In the genomic region with DNA sequence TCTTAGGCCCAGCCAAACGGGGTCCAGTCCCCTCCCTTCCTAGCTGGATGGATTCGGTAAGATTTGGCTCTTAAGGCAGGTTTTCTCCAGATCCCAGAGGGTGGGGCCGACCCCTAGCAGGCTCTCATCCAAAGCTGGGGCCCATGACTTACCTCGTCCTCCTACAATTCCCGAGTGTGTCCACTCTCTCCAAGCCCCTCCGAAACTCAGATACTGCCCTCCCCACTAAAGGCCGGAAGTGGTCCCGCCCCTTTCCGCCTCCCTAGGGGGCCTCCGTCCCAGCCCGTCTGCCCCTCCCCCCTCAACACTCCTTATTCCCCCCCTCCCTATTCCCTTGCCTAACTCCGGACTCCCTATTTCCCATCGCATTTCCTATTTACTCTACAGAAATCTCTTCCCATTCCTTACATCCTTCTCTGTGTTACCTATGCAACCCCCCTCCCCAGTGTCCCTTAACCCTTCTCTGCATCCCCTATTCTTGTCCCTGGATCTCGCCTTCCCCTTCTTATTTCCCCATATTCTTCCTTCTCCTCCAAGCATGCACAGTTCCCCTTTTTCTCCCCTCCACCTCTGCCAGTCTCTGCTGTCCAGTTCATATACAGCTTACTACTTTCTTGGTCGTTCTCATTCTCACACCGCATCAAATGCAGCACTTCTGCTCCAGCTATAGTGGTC, we compare ENCODE assay signal across 9 mouse cellular contexts. TPM values are rescaled to one million over a fixed set of nuclear protein-coding genes. Genes with fewer than 3 reads are reported as not detected.
DNase-seq lines count a peak whose midpoint lies in the region; ATAC-seq and TF ChIP-seq lines count a peak whose summit lies in the region.
"Had no signal": no experiment of that assay in that cellular context is flagged by ENCODE, and none has a peak within 500 bp of the region (broad histone marks: within the 10 kb centered on the region; RNA-seq: fewer than 3 reads in every experiment).

No protein-coding gene starts in this region.

- 0 out of 2 replicates have a peak overlapping the region, but pooled peaks have one; percentile 33 for H3K9ac ChIP-seq in liver, embryonic 13.5 days

- H3K36me3 ChIP-seq in liver, embryonic 13.5 days: no peaks in the 10 kb centered on the region

- 14% methylated on average over 16 of the region's 16 CpGs for WGBS in liver, embryonic 13.5 days (ENCODE audit: insufficient replicate concordance)

- H3K9me3 ChIP-seq in liver, embryonic 13.5 days (replicated peaks): no peaks in the 10 kb centered on the region

- peak overlapping the region; percentile 62 for H3K4me3 ChIP-seq in cortical plate, adult 2 months (ENCODE audit: insufficient read depth, low read length)
- peak overlapping the region; percentile 54 for H3K4me3 ChIP-seq in liver, embryonic 13.5 days (replicated peaks)

- no peaks in the 10 kb centered on the region for H3K27me3 ChIP-seq in liver, embryonic 13.5 days

- TF ChIP-seq CTCF in cortical plate, adult 2 months (IDR thresholded peaks at IDR 0.05; ENCODE audit: extremely low read depth, insufficient read depth, low read length): no peak

- peak overlapping the region; percentile 66 for H3K4me2 ChIP-seq in liver, embryonic 13.5 days

- ATAC-seq in liver, embryonic 13.5 days (ENCODE audit: low read depth): peak; percentile 39; the same call in 1 of the 2 replicates

- DNase-seq in frontal cortex, adult 2 months (ENCODE audit: extremely low spot score in 1 of 2, low spot score in 1 of 2): peak; percentile 3 to 26
- DNase-seq in frontal cortex, postnatal 14 days (ENCODE audit: low spot score in 2 of 2): no peak
- peak; percentile 13 for DNase-seq in heart, adult 8-10 months (ENCODE audit: low spot score)
- DNase-seq in kidney, adult 18-20 months: peak; percentile 14
- DNase-seq in liver, embryonic 13.5 days: peak; percentile 5
- peak; percentile 4 for DNase-seq in naive thymus-derived CD4-positive, alpha-beta T cell, adult 2 months (ENCODE audit: low read depth)
- DNase-seq in thymus, postnatal 10 days (ENCODE audit: low spot score in 2 of 2): peak; percentile 15 to 35

- no peak overlapping the region for H3K27ac ChIP-seq in cortical plate, adult 2 months (ENCODE audit: insufficient read depth, low read length)
- H3K27ac ChIP-seq in liver, embryonic 13.5 days: peak overlapping the region; percentile 53; the same call in 1 of the 2 replicates

- H3K4me1 ChIP-seq in cortical plate, adult 2 months (ENCODE audit: control insufficient read depth, insufficient read depth, low read length): no peaks in the 10 kb centered on the region
- no peaks in the 10 kb centered on the region for H3K4me1 ChIP-seq in liver, embryonic 13.5 days (replicated peaks)

- no peak for TF ChIP-seq POLR2A in cortical plate, adult 2 months (IDR thresholded peaks at IDR 0.05; ENCODE audit: extremely low read depth, insufficient read depth, low read length)

RNA-seq across cellular contexts. Expression of a gene that starts 0.5 kb away (rescaled TPM):
- polyA plus RNA-seq in frontal cortex, adult 2 months (2012; rRNA removed): 42.0 and 53.9 TPM in 2 replicates
- 43.1 and 45.2 TPM in 2 replicates for polyA plus RNA-seq in cortical plate, adult 2 months (2012; rRNA removed)
- total RNA-seq in heart, adult 8-10 months (2022): 10 to 100 TPM; 20.7 to 29.9 (median 24.2) TPM
- polyA plus RNA-seq in liver, embryonic 13.5 days (2015; fragmentation: Nextera tagmentation; extraction: Ambion mirVana): 70.6 and 76.8 TPM in 2 replicates
- total RNA-seq: MEL had no signal

Comparison
In these comparisons a context has a peak if more than half of its experiments do, and no peak if none do; other contexts are left out.
1. DNase-seq: peak in frontal cortex, adult 2 months (2 of 2), heart, adult 8-10 months (single experiment), kidney, adult 18-20 months (single experiment), liver, embryonic 13.5 days (single experiment), naive thymus-derived CD4-positive, alpha-beta T cell, adult 2 months (single experiment) and thymus, postnatal 10 days (2 of 2); none in frontal cortex, postnatal 14 days (0 of 2).